Mouse (Mus musculus) olfactory bulb, adult 2 months (tissue): ENCODE results near the gene Timm44. TPM values are rescaled to one million over a fixed set of nuclear protein-coding genes. Genes with fewer than 3 reads are reported as not detected.

Experiments
- H3K27ac ChIP-seq: fragments of 200-500 bp; 2 replicates; pipeline ENCODE4 v1.5.1; 2012; ENCODE audit warnings: low read depth, low read length; ENCODE audit not compliant: insufficient read depth
- H3K4me1 ChIP-seq: fragments of 200-500 bp; 2 replicates; pipeline ENCODE4 v1.6.1; 2012; ENCODE audit warnings: low read length; ENCODE audit not compliant: control insufficient read depth, insufficient read depth
- H3K4me3 ChIP-seq: fragments of 200-500 bp; 2 replicates; pipeline ENCODE4 v1.5.1; 2012; ENCODE audit warnings: mild to moderate bottlenecking, low read depth, low read length, moderate library complexity; ENCODE audit not compliant: insufficient read depth
- CTCF ChIP-seq: fragments of 200-500 bp; IDR thresholded peaks from 2 replicates; pipeline ENCODE4 v1.5.1; 2012; ENCODE audit warnings: low read depth, mild to moderate bottlenecking, low read length, moderate library complexity; ENCODE audit not compliant: insufficient read depth
- POLR2A ChIP-seq: fragments of 200-500 bp; IDR thresholded peaks from 2 replicates; pipeline ENCODE4 v1.6.1; 2012; ENCODE audit warnings: mild to moderate bottlenecking, low read depth, low read length, moderate library complexity; ENCODE audit not compliant: insufficient read depth
- WGBS: fragments of 180-500 bp; shearing (Covaris S2); methylation state at CpG from one replicate; pipeline ENCODE4 v1.1.7; 2018; 5-methylcytosine and 5-hydroxymethylcytosine counted together
- polyA plus RNA-seq: library from polyadenylated mRNA; stranded (reverse); fragments of >200 nt; gene quantifications from 2 replicates; pipeline ENCODE4 v1.2.4, GENCODE M21; 2012; ENCODE audit warnings: low replicate concordance; ENCODE audit not compliant: missing spikeins, insufficient read depth, insufficient read length

Timm44 gene
- polyA plus RNA-seq, 1 experiment, result not detected

DNA sequence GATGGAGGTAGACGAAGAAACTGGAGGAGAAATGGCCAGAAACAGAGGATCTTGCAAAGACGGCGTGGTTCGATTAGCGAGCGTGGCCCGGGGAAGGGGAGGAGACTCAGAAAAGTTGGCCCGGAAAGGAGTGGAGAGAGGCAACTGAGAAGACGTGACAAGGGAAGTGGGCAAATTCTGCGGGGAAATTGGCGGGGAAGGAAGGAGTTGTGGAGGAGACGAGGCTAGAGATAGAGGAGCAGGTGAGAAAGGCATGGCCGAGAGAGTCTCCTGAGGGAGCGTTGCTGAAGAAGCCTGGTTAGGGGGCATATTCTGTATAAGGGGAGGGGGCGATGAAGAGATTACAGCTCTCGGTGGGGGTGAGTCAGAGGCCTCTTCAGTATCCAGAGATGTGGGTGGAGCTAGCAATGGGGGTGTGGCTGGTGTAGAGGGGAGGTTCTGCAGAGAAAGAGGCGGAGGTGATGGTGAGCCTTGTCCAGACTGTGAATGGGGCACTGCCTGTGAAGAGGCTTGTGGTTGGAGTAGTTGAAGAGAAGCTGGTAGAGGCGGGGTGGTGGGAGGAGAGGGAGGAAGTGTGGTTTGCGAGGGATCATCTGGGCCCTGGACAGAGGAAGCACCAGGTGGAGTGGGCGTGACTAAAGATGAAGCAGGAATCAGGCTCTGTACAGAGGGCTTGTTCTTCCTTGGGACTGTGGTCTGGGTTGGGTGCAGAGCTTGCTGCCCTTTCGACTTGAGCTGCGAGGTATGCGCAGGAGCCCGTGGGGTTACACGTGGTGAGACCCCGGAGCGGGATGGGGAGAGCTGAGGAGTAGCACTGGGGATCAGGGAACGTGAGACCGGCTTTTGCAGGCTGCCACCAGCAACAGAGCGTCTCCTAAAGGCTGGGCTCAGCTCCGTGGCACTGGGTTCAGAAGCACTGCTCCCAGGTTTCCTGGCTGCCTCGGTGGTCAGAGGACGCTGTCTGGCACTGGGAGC lies 61.4 kb downstream of the Timm44 start:
- no peak overlapping the region for H3K27ac ChIP-seq
- H3K4me1 ChIP-seq, result peaks cover 39% of the 10 kb centered on the region
- 40% methylated on average over 33 of the region's 33 CpGs for WGBS
- H3K4me3 ChIP-seq, result 0 out of 2 replicates have a peak overlapping the region, but pooled peaks have one; percentile 29
- TF ChIP-seq POLR2A (no peak), CTCF (no peak)

DNA sequence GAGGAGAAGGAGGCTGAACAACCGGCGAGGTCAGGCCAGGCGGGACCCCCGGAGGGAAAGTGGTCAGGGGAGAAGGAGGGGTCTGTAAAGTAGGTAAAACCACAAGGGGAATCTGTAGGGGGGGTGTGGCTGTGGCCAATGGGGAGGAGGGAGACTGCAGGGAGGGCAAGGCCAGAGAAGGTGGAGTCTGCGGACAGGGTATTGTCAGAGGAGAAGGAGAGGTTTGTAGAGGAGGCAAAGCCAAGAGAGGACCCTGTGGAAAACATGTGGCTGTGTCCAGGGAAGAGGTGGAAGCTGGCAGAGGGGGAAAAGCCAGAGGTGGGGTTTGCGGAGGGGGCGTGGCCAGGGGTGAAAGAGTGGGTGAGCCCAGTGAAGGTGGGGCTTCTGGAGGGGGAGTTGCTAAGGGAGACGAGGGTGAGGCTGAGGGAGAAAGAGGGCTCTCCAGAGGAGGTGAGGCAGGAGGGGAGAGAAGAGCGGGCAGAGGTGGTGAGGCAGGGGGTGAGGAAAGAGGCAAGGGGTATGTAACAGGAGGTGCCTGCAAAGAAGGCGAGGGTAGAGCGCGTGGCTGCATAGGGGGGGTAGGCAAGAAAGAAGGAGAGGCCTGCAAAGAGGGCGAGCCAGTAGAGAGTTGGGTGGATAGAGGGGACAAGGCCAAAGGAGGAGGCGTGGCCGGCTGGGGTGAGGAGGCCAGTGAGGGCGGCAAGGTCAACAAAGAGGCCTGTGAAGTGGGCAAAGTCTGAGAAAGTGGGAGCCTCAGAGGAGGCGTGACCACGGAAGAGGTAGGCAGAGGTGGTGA lies 62.3 kb downstream of the Timm44 start:
- WGBS, result 17% methylated on average over 18 of the region's 18 CpGs
- Histone ChIP-seq H3K4me3 (peak overlapping the region; percentile 29), H3K27ac (no peak overlapping the region), H3K4me1 (peaks cover 39% of the 10 kb centered on the region)
- TF ChIP-seq CTCF, result no peak
- no peak for TF ChIP-seq POLR2A

DNA sequence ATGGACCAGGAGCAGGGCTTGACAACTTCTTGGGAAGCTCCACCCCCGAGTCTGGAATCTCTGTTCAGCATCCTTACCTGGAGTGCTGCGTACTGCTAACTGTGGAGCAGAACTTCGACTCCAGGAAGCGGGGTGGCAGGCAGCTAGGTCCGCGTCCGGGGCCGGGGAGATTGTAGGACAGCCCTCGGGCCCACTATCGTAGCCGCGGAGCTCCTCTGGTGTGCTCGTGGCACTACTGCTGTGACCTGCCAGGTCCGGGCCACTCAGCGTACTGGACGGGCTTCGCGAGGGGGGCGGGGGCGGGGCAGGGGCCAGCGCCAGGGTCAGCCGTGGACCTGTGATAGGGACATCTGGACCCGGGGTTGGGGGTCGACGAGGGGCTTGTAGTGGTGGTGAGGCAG lies 62.9 kb downstream of the Timm44 start:
- Histone ChIP-seq H3K4me1 (peaks cover 39% of the 10 kb centered on the region), H3K4me3 (peak overlapping the region; percentile 29), H3K27ac (no peak overlapping the region)
- TF ChIP-seq POLR2A, result no peak
- WGBS, result under 1% methylated on average over 25 of the region's 25 CpGs

DNA sequence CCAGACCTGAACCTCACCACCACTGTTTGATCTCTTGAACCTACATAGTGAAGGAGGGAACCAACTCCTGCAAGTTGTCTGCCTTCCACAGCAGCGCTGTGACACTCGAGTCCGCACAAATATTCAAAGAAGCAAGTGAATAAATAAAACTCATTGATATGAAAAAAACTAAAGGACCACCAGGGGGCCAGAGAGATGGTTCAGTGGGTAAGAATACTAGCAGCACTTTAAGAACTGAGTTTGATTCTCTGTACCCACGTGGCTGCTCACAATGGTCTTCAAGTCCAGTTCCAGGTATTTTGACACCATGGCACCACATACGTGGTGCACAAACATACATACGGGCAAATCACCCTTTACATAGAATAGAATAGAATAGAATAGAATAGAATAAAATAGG lies 64.6 kb downstream of the Timm44 start:
- H3K27ac ChIP-seq, result no peak overlapping the region
- TF ChIP-seq POLR2A (no peak), CTCF (no peak)
- H3K4me1 ChIP-seq, result peaks cover 38% of the 10 kb centered on the region
- no peak overlapping the region for H3K4me3 ChIP-seq
- 40% methylated on average over 6 of the region's 6 CpGs for WGBS

Other genes starting within 250 kb of the Timm44 start
- not detected in 2 replicates for gene Cd209f, start 170.1 kb downstream of the Timm44 start, polyA plus RNA-seq
- not detected in 2 replicates for gene Cd209g, start 141.8 kb downstream of the Timm44 start, polyA plus RNA-seq
- not detected in 2 replicates for gene Evi5l, start 109.3 kb downstream of the Timm44 start, polyA plus RNA-seq
- not detected in 2 replicates for gene Prr36, start 58.5 kb downstream of the Timm44 start, polyA plus RNA-seq
- gene Lrrc8e, start 49.1 kb downstream of the Timm44 start, polyA plus RNA-seq, result not detected in 2 replicates
- not detected in 2 replicates for gene Map2k7, start 37.2 kb downstream of the Timm44 start, polyA plus RNA-seq
- gene Gm49320, start 37.0 kb downstream of the Timm44 start, polyA plus RNA-seq, result not detected in 2 replicates
- not detected in 2 replicates for gene Tgfbr3l, start 27.7 kb downstream of the Timm44 start, polyA plus RNA-seq
- not detected in 2 replicates for gene Snapc2, start 22.8 kb downstream of the Timm44 start, polyA plus RNA-seq
- gene Ctxn1, start 16.6 kb downstream of the Timm44 start, polyA plus RNA-seq, result not detected in 2 replicates
- 506 TPM in 1 of 2 replicates, not detected in the other for gene Ccl25, start 49.3 kb upstream of the Timm44 start, polyA plus RNA-seq
- 138 TPM in 1 of 2 replicates, not detected in the other for gene Elavl1, start 49.5 kb upstream of the Timm44 start, polyA plus RNA-seq
- gene Cers4, start 217.1 kb upstream of the Timm44 start, polyA plus RNA-seq, result not detected in 2 replicates